Mouse (Mus musculus): ENCODE data around the gene 6330409D20Rik. TPM values are rescaled to one million over a fixed set of nuclear protein-coding genes. Genes with fewer than 3 reads are reported as not detected.

6330409D20Rik gene
- polyA plus RNA-seq, 1 experiment = not detected

GRCm38 (mm10) chr2:32694691-32695090, 46.1 kb downstream of the 6330409D20Rik start:
- no peaks in the 10 kb centered on the region for H3K4me1 ChIP-seq (ENCODE audit: control insufficient read depth, insufficient read depth, low read length)
- no peak overlapping the region for H3K4me3 ChIP-seq (replicated peaks; ENCODE audit: control insufficient read depth, low read depth, low read length)
- TF ChIP-seq POLR2A (IDR thresholded peaks at IDR 0.05; ENCODE audit: borderline replicate concordance, control insufficient read depth, low read depth, low read length) (no peak), CTCF (IDR thresholded peaks at IDR 0.05; ENCODE audit: control insufficient read depth, insufficient read depth, low read length) (no peak)
- WGBS = 82% methylated on average over 12 of the region's 12 CpGs
- no peak overlapping the region for H3K27ac ChIP-seq (ENCODE audit: control insufficient read depth, insufficient read depth, low read depth, low read length, poor library complexity)

- Histone ChIP-seq H3K27ac (ENCODE audit: control insufficient read depth, insufficient read depth, low read depth, low read length, poor library complexity) (peak overlapping the region; percentile 58), H3K4me1 (ENCODE audit: control insufficient read depth, insufficient read depth, low read length) (no peaks in the 10 kb centered on the region; the same call in 1 of the 2 replicates), H3K4me3 (replicated peaks; ENCODE audit: control insufficient read depth, low read depth, low read length) (peak overlapping the region; percentile 67)
- WGBS = under 1% methylated on average over 51 of the region's 51 CpGs
- TF ChIP-seq POLR2A (IDR thresholded peaks at IDR 0.05; ENCODE audit: borderline replicate concordance, control insufficient read depth, low read depth, low read length) = peak; percentile 96
- TF ChIP-seq CTCF (IDR thresholded peaks at IDR 0.05; ENCODE audit: control insufficient read depth, insufficient read depth, low read length) = peak; percentile 79
Measured at GRCm38 (mm10) chr2:32693823-32694411, 46.9 kb downstream of the 6330409D20Rik start.

DNA sequence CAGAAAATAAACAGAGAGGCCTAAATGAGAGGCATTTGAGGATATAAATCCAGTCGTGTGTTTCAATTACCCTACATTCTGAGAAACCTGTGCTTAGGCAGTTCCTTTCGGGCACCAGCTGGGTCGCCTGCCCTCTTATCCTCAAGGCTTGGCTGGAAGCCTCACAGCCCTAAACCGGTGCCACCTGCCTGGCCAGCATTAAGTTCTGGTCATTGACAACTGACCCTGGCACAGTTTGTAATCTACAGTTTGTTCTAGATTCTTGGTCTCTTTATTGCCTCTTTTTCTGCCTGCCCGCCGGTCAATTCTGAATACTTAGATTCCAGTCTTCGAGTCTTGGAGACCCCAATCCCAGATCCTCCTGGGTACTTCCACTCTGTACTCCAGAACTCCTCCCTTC, 47.5 kb downstream of the 6330409D20Rik start:
- H3K4me3 ChIP-seq (replicated peaks; ENCODE audit: control insufficient read depth, low read depth, low read length) = peak overlapping the region; percentile 67
- no peaks in the 10 kb centered on the region; the same call in 1 of the 2 replicates for H3K4me1 ChIP-seq (ENCODE audit: control insufficient read depth, insufficient read depth, low read length)
- no peak overlapping the region for H3K27ac ChIP-seq (ENCODE audit: control insufficient read depth, insufficient read depth, low read depth, low read length, poor library complexity)
- 3% methylated on average over 7 of the region's 7 CpGs for WGBS
- TF ChIP-seq POLR2A (IDR thresholded peaks at IDR 0.05; ENCODE audit: borderline replicate concordance, control insufficient read depth, low read depth, low read length) (no peak), CTCF (IDR thresholded peaks at IDR 0.05; ENCODE audit: control insufficient read depth, insufficient read depth, low read length) (no peak)

DNA sequence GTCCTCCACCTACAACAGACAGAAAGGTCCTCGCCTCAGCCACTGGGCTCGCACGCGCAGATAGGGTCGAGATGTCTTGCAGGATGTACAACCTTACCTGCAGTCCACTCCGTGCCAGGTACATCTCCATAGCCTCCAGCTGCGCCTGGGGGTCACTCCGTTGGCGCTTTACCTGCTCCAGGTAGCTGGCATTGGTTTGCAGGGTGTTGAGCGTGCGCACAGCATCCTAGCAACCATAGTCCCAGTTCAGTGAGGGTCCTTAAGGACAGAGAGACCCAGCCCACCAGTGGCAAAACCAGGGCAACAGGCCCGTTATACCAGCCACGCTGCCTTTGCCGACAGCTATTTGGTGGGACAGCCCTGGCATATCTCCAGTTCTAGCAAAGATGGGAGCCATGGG, 48.3 kb downstream of the 6330409D20Rik start:
- no peak overlapping the region for H3K4me3 ChIP-seq (replicated peaks; ENCODE audit: control insufficient read depth, low read depth, low read length)
- H3K4me1 ChIP-seq (ENCODE audit: control insufficient read depth, insufficient read depth, low read length) = no peaks in the 10 kb centered on the region; the same call in 1 of the 2 replicates
- H3K27ac ChIP-seq (ENCODE audit: control insufficient read depth, insufficient read depth, low read depth, low read length, poor library complexity) = no peak overlapping the region
- 83% methylated on average over 14 of the region's 14 CpGs for WGBS
- TF ChIP-seq CTCF (IDR thresholded peaks at IDR 0.05; ENCODE audit: control insufficient read depth, insufficient read depth, low read length) (no peak), POLR2A (IDR thresholded peaks at IDR 0.05; ENCODE audit: borderline replicate concordance, control insufficient read depth, low read depth, low read length) (no peak)

DNA sequence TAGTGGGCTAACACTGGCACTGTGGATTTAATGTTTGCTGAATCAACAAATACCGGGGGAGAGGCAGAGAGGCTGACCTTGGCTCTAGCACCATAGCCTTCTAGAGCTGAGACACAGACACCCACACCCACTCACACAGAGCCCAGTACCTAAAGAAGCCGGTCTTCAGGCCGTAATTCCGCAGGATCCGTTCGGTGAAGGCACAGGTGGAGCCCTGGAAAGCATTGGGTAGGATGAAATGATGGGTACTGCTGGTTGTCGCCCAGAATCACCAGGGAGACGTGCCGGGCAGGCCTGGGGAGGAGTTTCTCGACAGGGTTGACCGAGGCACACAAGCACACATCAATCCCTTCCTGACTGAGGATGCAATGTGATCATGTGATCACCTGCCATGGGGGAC, 49.8 kb downstream of the 6330409D20Rik start:
- TF ChIP-seq POLR2A (IDR thresholded peaks at IDR 0.05; ENCODE audit: borderline replicate concordance, control insufficient read depth, low read depth, low read length) (no peak), CTCF (IDR thresholded peaks at IDR 0.05; ENCODE audit: control insufficient read depth, insufficient read depth, low read length) (no peak)
- Histone ChIP-seq H3K4me3 (replicated peaks; ENCODE audit: control insufficient read depth, low read depth, low read length) (no peak overlapping the region), H3K27ac (ENCODE audit: control insufficient read depth, insufficient read depth, low read depth, low read length, poor library complexity) (no peak overlapping the region), H3K4me1 (ENCODE audit: control insufficient read depth, insufficient read depth, low read length) (no peaks in the 10 kb centered on the region; the same call in 1 of the 2 replicates)
- WGBS = 88% methylated on average over 11 of the region's 11 CpGs

DNA sequence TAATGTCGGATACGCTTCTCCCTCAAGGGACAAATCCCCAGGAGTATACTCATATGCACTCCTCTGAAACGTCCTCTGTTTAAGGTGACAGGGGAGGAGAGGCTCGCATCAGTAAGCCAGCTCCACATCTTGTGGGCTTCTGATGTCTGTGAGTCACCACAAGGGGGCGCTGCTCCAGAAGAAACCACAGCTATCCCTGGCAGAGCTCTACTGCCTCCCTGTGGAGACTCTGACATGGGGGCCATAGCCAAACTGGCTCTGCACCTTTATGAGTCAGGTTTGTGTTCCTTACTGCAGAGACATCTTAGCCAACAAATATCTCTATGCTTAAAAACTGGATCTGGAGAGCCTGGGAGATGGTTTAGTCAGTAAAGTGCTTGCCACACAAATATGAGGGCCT, 51.4 kb downstream of the 6330409D20Rik start:
- Histone ChIP-seq H3K4me3 (replicated peaks; ENCODE audit: control insufficient read depth, low read depth, low read length) (no peak overlapping the region), H3K27ac (ENCODE audit: control insufficient read depth, insufficient read depth, low read depth, low read length, poor library complexity) (no peak overlapping the region), H3K4me1 (ENCODE audit: control insufficient read depth, insufficient read depth, low read length) (no peaks in the 10 kb centered on the region; the same call in 1 of the 2 replicates)
- TF ChIP-seq POLR2A (IDR thresholded peaks at IDR 0.05; ENCODE audit: borderline replicate concordance, control insufficient read depth, low read depth, low read length) (no peak), CTCF (IDR thresholded peaks at IDR 0.05; ENCODE audit: control insufficient read depth, insufficient read depth, low read length) (peak; percentile 100)
- 20% methylated on average over 5 of the region's 5 CpGs for WGBS

DNA sequence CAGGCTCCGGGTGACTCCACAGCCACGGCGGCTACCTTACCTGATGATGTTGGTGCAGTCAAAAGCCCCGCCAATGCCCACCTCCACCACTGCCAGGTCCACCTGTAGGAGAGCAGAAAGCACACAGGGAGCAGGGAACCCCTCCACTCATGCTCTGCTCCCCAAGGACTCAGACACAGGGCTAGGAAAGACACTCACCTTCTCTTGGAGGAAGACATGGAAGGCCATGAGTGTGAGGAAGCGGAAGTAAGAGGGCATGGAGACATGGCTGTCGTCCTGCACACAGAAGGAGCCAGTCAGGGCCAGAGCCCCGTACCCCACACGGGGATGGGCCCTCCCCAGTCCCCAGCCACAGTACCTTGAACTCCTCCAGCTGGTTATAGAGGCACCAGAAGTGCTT, 53.3 kb downstream of the 6330409D20Rik start:
- no peak overlapping the region for H3K27ac ChIP-seq (ENCODE audit: control insufficient read depth, insufficient read depth, low read depth, low read length, poor library complexity)
- WGBS = 89% methylated on average over 8 of the region's 8 CpGs
- no peak overlapping the region for H3K4me3 ChIP-seq (replicated peaks; ENCODE audit: control insufficient read depth, low read depth, low read length)
- no peak for TF ChIP-seq POLR2A (IDR thresholded peaks at IDR 0.05; ENCODE audit: borderline replicate concordance, control insufficient read depth, low read depth, low read length)
- no peak for TF ChIP-seq CTCF (IDR thresholded peaks at IDR 0.05; ENCODE audit: control insufficient read depth, insufficient read depth, low read length)
- no peaks in the 10 kb centered on the region; the same call in 1 of the 2 replicates for H3K4me1 ChIP-seq (ENCODE audit: control insufficient read depth, insufficient read depth, low read length)

DNA sequence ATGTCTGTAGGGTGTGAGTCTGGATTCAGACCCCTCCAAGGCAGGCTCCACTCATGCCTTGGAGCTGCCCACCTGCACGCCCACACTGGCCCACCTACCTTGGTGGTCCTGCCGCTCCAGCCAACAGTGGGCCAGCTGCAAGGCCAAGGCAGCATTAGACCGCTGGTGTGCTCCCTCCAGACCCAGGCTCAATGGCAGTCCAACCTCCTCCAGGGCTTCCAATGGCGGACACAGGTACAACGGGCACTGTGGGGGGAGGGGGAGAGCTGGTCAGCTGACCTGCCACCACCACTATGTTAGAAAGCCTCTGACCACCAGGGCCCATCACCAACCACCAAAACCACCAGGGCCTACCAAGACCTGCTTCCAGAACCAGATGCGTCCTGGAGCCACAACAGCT, 54.2 kb downstream of the 6330409D20Rik start:
- no peak overlapping the region for H3K4me3 ChIP-seq (replicated peaks; ENCODE audit: control insufficient read depth, low read depth, low read length)
- WGBS = 86% methylated on average over 6 of the region's 6 CpGs
- H3K27ac ChIP-seq (ENCODE audit: control insufficient read depth, insufficient read depth, low read depth, low read length, poor library complexity) = no peak overlapping the region
- H3K4me1 ChIP-seq (ENCODE audit: control insufficient read depth, insufficient read depth, low read length) = no peaks in the 10 kb centered on the region; the same call in 1 of the 2 replicates
- TF ChIP-seq POLR2A (IDR thresholded peaks at IDR 0.05; ENCODE audit: borderline replicate concordance, control insufficient read depth, low read depth, low read length) = 0 out of 2 replicates have a peak, but pooled peaks have one; percentile 10
- no peak for TF ChIP-seq CTCF (IDR thresholded peaks at IDR 0.05; ENCODE audit: control insufficient read depth, insufficient read depth, low read length)
